Mouse (Mus musculus) intestine, embryonic 16.5 days (tissue): ENCODE measurements at regions not wholly inside any gene's neighbourhood (a gene's known extent, or its start where the extent isn't known, plus 50 kb on each side); places are given as distances from the start of the nearest gene placed in this dataset.

Source experiments
- ATAC-seq: fragments of 200-750 bp; cut with Nextera tagmentation; 2 replicates; pipeline ENCODE4 v1.8.0; 2017; ENCODE audit warnings: moderate TSS enrichment, moderate library complexity
- H3K27ac ChIP-seq: fragments of 300-500 bp; sonication (generic); 2 replicates; pipeline ENCODE4 v1.5.1; 2014; ENCODE audit warnings: mild to moderate bottlenecking, low read length
- H3K27me3 ChIP-seq: fragments of 300-500 bp; sonication (generic); replicated peaks from 2 replicates; pipeline ENCODE4 v1.6.1; 2014; ENCODE audit warnings: low read length, control low read depth, mixed read lengths; ENCODE audit not compliant: control insufficient read depth, insufficient read depth
- H3K36me3 ChIP-seq: fragments of 300-500 bp; sonication (generic); 2 replicates; pipeline ENCODE4 v1.6.1; 2014; ENCODE audit warnings: low read length, control low read depth; ENCODE audit not compliant: control insufficient read depth, insufficient read depth
- H3K4me1 ChIP-seq: fragments of 300-500 bp; sonication (generic); 2 replicates; pipeline ENCODE4 v1.6.1; 2014; ENCODE audit warnings: low read length, control low read depth, mixed read lengths; ENCODE audit not compliant: control insufficient read depth, insufficient read depth
- H3K4me2 ChIP-seq: fragments of 300-500 bp; sonication (generic); 2 replicates; pipeline ENCODE4 v1.6.1; 2014; ENCODE audit warnings: low read depth, low read length, control low read depth
- H3K4me3 ChIP-seq: fragments of 300-500 bp; sonication (generic); 2 replicates; pipeline ENCODE4 v1.5.1; 2014; ENCODE audit warnings: mild to moderate bottlenecking, low read length
- H3K9ac ChIP-seq: fragments of 300-500 bp; sonication (generic); 2 replicates; pipeline ENCODE4 v1.6.1; 2014; ENCODE audit warnings: low read depth, low read length
- H3K9me3 ChIP-seq: fragments of 300-500 bp; sonication (generic); 2 replicates; pipeline ENCODE4 v1.6.1; 2016; ENCODE audit warnings: low read length, control low read depth; ENCODE audit not compliant: control insufficient read depth
- WGBS: fragments of 180-500 bp; shearing (Covaris S2); extraction: QIAGEN DNeasy Blood & Tissue Kit; methylation state at CpG from one replicate; pipeline ENCODE4 v1.1.7; 2014; 5-methylcytosine and 5-hydroxymethylcytosine counted together

- no peak overlapping the region for H3K9ac ChIP-seq
- no peaks in the 10 kb centered on the region for H3K36me3 ChIP-seq
- H3K4me2 ChIP-seq: no peak overlapping the region
- H3K27me3 ChIP-seq: no peaks in the 10 kb centered on the region
- no peaks in the 10 kb centered on the region for H3K4me1 ChIP-seq
- no peak overlapping the region for H3K4me3 ChIP-seq
- 76% methylated on average over 6 of the region's 6 CpGs for WGBS
- H3K9me3 ChIP-seq: no peaks in the 10 kb centered on the region
- H3K27ac ChIP-seq: no peak overlapping the region
- ATAC-seq: no peak
These were observed 284.1 kb upstream of the Igfbp3 start for GRCm38 (mm10) chr11:7497803-7498202.

DNA sequence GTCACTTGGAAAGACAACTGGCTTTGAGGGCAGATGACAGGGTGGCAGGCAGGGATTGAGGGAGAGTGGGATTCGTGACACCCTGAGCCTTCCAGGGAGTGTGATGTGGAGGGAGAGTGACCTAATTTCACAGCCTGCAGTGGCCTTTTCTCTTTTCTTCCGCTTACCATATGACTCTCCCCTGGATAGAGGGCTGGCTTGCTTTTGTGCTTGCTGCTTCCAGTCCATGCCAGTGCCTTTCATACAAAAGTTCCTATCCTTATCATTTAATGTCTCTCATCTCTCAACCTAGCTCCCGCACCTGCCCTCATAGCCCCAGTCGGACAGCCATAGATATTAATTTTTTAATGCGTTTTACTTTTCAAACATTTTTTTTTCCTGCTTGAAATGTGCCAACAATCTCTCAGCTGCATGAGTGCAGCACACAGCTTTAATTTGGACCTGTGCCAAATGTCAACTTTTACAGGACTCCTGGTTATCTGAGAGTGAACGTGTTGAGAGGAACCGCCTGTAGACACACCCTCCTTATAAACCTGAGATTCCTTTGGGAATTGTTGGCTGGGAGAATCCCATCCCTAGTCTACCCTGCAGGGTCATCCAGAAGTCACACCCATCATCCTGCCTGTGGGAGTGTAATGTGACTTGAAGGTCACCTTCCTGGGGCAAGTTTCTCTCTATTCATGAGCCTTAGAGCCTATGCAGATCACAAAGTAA lies 260.3 kb upstream of the Igfbp3 start:
- ATAC-seq: peak; percentile 98
- no peak overlapping the region for H3K4me2 ChIP-seq

GRCm38 (mm10) chr11:7465522-7465921 lies 251.8 kb upstream of the Igfbp3 start:
- Histone ChIP-seq H3K9me3 (no peaks in the 10 kb centered on the region), H3K27ac (no peak overlapping the region), H3K4me1 (no peaks in the 10 kb centered on the region), H3K27me3 (no peaks in the 10 kb centered on the region), H3K4me3 (no peak overlapping the region), H3K36me3 (no peaks in the 10 kb centered on the region), H3K9ac (no peak overlapping the region), H3K4me2 (no peak overlapping the region)
- peak; percentile 52 for ATAC-seq
- 85% methylated on average over 1 of the region's 1 CpGs for WGBS

More for the DNA sequence above, 260.3 kb upstream of the Igfbp3 start:
- Histone ChIP-seq H3K4me1 (no peaks in the 10 kb centered on the region), H3K4me3 (no peak overlapping the region), H3K9ac (no peak overlapping the region), H3K36me3 (no peaks in the 10 kb centered on the region), H3K9me3 (no peaks in the 10 kb centered on the region), H3K27me3 (no peaks in the 10 kb centered on the region), H3K27ac (no peak overlapping the region)
- 58% methylated on average over 7 of the region's 7 CpGs for whole genome bisulfite sequencing

DNA sequence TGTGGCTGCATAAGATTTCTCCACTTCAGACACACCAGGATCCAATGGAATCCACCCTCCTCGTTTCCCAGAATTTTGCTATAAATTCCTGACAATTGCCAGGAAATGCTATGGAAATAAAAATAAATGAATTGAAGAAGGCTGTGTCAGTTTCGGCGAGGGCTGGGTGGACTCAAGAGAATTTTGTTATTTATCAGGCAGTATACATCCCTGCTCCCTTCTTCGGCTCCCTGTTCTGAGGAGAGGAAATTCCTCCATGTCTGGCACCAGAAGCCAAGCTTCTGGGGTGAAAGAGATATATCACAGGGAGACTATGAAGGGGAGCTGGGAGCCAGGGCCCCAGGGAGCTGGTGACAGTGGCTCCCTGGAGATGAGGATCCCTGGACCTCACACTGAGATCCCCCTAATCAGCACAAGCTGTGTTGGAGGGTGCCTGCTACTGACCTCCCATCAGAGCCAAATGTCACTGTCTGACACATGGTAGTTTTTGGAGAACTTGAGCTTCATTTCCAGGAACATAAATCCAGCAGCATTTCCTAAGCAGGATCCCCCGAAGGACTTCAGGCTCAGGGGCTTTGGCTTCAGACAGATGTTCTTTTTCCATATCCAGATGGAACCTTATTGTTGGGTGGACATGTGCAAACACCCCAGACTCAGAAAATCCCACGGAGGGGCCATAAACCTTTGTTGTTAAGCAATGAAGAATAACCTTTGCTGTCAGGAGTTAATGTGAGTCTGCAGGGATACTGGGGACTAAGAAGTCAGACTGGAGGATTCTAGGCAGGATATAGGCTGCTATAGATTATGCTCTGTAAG lies 248.4 kb upstream of the Igfbp3 start:
- H3K9me3 ChIP-seq: no peaks in the 10 kb centered on the region
- H3K27me3 ChIP-seq: no peaks in the 10 kb centered on the region
- no peak overlapping the region for H3K4me2 ChIP-seq
- ATAC-seq: no peak
- WGBS: 34% methylated on average over 6 of the region's 6 CpGs
- H3K36me3 ChIP-seq: no peaks in the 10 kb centered on the region
- no peak overlapping the region for H3K9ac ChIP-seq
- no peak overlapping the region for H3K27ac ChIP-seq
- no peaks in the 10 kb centered on the region for H3K4me1 ChIP-seq
- H3K4me3 ChIP-seq: no peak overlapping the region

- Histone ChIP-seq H3K4me2 (no peak overlapping the region), H3K9ac (no peak overlapping the region), H3K9me3 (no peaks in the 10 kb centered on the region), H3K36me3 (no peaks in the 10 kb centered on the region), H3K4me3 (no peak overlapping the region), H3K27ac (no peak overlapping the region), H3K4me1 (no peaks in the 10 kb centered on the region), H3K27me3 (no peaks in the 10 kb centered on the region)
- WGBS: 85% methylated on average over 4 of the region's 4 CpGs
- ATAC-seq: no peak
These were observed 238.0 kb upstream of the Igfbp3 start for GRCm38 (mm10) chr11:7451756-7452155.

- ATAC-seq: no peak
- Histone ChIP-seq H3K9ac (no peak overlapping the region), H3K27ac (no peak overlapping the region), H3K4me1 (no peaks in the 10 kb centered on the region), H3K9me3 (no peaks in the 10 kb centered on the region), H3K27me3 (no peaks in the 10 kb centered on the region), H3K36me3 (no peaks in the 10 kb centered on the region), H3K4me3 (no peak overlapping the region), H3K4me2 (no peak overlapping the region)
- 97% methylated on average over 8 of the region's 8 CpGs for WGBS
These were observed 230.8 kb upstream of the Igfbp3 start for GRCm38 (mm10) chr11:7444494-7444893.

GRCm38 (mm10) chr11:7439276-7439675 lies 225.6 kb upstream of the Igfbp3 start:
- no peak for ATAC-seq
- 51% methylated on average over 3 of the region's 3 CpGs for WGBS
- H3K4me3 ChIP-seq: no peak overlapping the region
- H3K9me3 ChIP-seq: no peaks in the 10 kb centered on the region
- H3K9ac ChIP-seq: no peak overlapping the region
- no peak overlapping the region for H3K27ac ChIP-seq
- H3K36me3 ChIP-seq: no peaks in the 10 kb centered on the region
- no peak overlapping the region for H3K4me2 ChIP-seq
- no peaks in the 10 kb centered on the region for H3K27me3 ChIP-seq
- no peaks in the 10 kb centered on the region for H3K4me1 ChIP-seq

DNA sequence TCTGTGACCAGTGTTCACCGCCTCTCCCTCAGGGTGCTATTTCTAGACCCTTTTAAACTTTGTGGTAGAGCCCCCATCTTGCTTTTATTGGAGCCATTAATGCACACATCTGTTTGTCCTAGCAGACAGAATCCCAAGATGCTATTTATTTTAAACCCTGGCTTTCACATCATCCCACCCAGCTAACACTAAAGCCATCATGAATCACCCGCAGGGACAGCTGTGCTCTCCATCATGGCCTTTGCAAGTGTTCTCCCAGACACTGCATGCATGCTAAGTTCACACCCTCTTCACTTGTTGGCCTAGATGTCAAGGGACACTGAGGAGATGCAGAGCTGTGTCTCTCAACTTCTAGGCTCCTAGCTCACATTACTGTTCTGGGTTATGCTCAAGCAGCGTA lies 220.9 kb upstream of the Igfbp3 start:
- WGBS: 86% methylated on average over 3 of the region's 3 CpGs

DNA sequence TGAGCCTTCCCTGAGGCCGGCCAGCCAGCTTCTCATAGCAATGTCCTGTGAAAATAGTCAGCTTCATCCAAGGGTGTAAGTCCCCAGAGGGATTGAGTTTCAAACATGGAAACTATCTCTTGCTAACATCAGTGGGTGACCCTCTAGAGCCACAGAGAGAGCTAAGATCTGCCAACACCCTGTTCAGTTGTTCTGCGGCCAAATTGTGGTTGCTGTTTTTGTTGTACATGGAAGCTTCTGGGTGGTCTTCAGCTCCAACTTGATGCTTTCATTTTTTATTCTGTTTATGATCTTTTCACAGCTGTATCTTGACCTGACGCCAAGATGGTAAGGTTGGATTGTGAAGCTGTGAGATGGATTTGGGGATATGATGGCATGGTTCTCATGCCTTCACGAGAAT lies 214.0 kb upstream of the Igfbp3 start:
- Histone ChIP-seq H3K9ac (no peak overlapping the region), H3K4me1 (0 out of 2 replicates have a peak, but pooled peaks cover 2% of the 10 kb centered on the region), H3K36me3 (no peaks in the 10 kb centered on the region), H3K4me2 (no peak overlapping the region), H3K27ac (no peak overlapping the region), H3K9me3 (no peaks in the 10 kb centered on the region), H3K4me3 (no peak overlapping the region), H3K27me3 (no peaks in the 10 kb centered on the region)
- no peak for ATAC-seq
- 81% methylated on average over 4 of the region's 4 CpGs for WGBS

More for the DNA sequence above, 220.9 kb upstream of the Igfbp3 start:
- no peaks in the 10 kb centered on the region for H3K27me3 ChIP-seq
- ATAC-seq: no peak
- H3K9me3 ChIP-seq: no peaks in the 10 kb centered on the region
- no peaks in the 10 kb centered on the region for H3K4me1 ChIP-seq
- H3K36me3 ChIP-seq: no peaks in the 10 kb centered on the region
- no peak overlapping the region for H3K4me2 ChIP-seq
- H3K27ac ChIP-seq: no peak overlapping the region
- H3K9ac ChIP-seq: no peak overlapping the region
- no peak overlapping the region for H3K4me3 ChIP-seq
